Mouse (Mus musculus) cerebellum, adult 8-10 months (tissue): Measurements from ENCODE around the gene Exoc4.

Experiments
- DNase-seq: peaks from one replicate; pipeline ENCODE4 v3.0.0; 2022

The Exoc4 gene

GRCm38 (mm10) chr6:33770021-33770420 is 521.1 kb downstream of the Exoc4 start:
- no peak for DNase-seq

GRCm38 (mm10) chr6:33772551-33773315 is 523.8 kb downstream of the Exoc4 start:
- no peak for DNase-seq

- DNase-seq, result no peak
These were observed 543.7 kb downstream of the Exoc4 start for GRCm38 (mm10) chr6:33792604-33793003.

- DNase-seq, result no peak
These were observed 552.4 kb downstream of the Exoc4 start for GRCm38 (mm10) chr6:33801254-33801653.

GRCm38 (mm10) chr6:33803481-33804098 is 554.7 kb downstream of the Exoc4 start:
- DNase-seq, result no peak

- DNase-seq, result peak; percentile 54
These were observed 555.9 kb downstream of the Exoc4 start for GRCm38 (mm10) chr6:33804775-33805174.

- DNase-seq, result no peak
These were observed 557.3 kb downstream of the Exoc4 start for GRCm38 (mm10) chr6:33806072-33806782.

- no peak for DNase-seq
These were observed 565.5 kb downstream of the Exoc4 start for GRCm38 (mm10) chr6:33814386-33814785.

- no peak for DNase-seq
These were observed 574.3 kb downstream of the Exoc4 start for GRCm38 (mm10) chr6:33823171-33823570.

GRCm38 (mm10) chr6:33823777-33824302 is 575.0 kb downstream of the Exoc4 start:
- peak; percentile 75 for DNase-seq

GRCm38 (mm10) chr6:33828499-33828898 is 579.6 kb downstream of the Exoc4 start:
- no peak for DNase-seq

GRCm38 (mm10) chr6:33829261-33829660 is 580.4 kb downstream of the Exoc4 start:
- no peak for DNase-seq

- DNase-seq, result no peak
These were observed 582.4 kb downstream of the Exoc4 start for GRCm38 (mm10) chr6:33831276-33831675.

GRCm38 (mm10) chr6:33832978-33833377 is 584.1 kb downstream of the Exoc4 start:
- no peak for DNase-seq

- DNase-seq, result no peak
These were observed 587.3 kb downstream of the Exoc4 start for GRCm38 (mm10) chr6:33836048-33836780.

- no peak for DNase-seq
These were observed 594.0 kb downstream of the Exoc4 start for GRCm38 (mm10) chr6:33842901-33843300.

- DNase-seq, result no peak
These were observed 610.2 kb downstream of the Exoc4 start for GRCm38 (mm10) chr6:33859049-33859448.

- no peak for DNase-seq
These were observed 616.9 kb downstream of the Exoc4 start for GRCm38 (mm10) chr6:33865752-33866151.

- DNase-seq, result no peak
These were observed 618.2 kb downstream of the Exoc4 start for GRCm38 (mm10) chr6:33866901-33867580.

- DNase-seq, result no peak
These were observed 620.4 kb downstream of the Exoc4 start for GRCm38 (mm10) chr6:33869251-33869650.

GRCm38 (mm10) chr6:33870468-33871142 is 621.7 kb downstream of the Exoc4 start:
- no peak for DNase-seq

- no peak for DNase-seq
These were observed 622.4 kb downstream of the Exoc4 start for GRCm38 (mm10) chr6:33871286-33871685.
